Mouse (Mus musculus) heart, adult 18-20 months (tissue): ENCODE data around the gene BC029722. TPM values are rescaled to one million over a fixed set of nuclear protein-coding genes. Genes with fewer than 3 reads are reported as not detected.

Experiments used
- DNase-seq, 2 experiments: peaks; one replicate each; pipeline ENCODE4 v3.0.0; 2021 to 2022; ENCODE audit warnings: mixed read lengths in 1 of 2
- total RNA-seq, 2 experiments: library from RNA; stranded (reverse); gene quantifications; 2 replicates each; pipeline ENCODE4 v1.2.3; 2021

The BC029722 gene
- total RNA-seq, 2 experiments from 2014 or later = 31.4 to 34.4 TPM

GRCm38 (mm10) chr2:155818596-155819391 lies 432 bp downstream of the BC029722 start:
- peak; percentile 97 to 98 for DNase-seq

GRCm38 (mm10) chr2:155817301-155818245 lies 1.7 kb downstream of the BC029722 start:
- DNase-seq = peak; percentile 68 to 75

DNA sequence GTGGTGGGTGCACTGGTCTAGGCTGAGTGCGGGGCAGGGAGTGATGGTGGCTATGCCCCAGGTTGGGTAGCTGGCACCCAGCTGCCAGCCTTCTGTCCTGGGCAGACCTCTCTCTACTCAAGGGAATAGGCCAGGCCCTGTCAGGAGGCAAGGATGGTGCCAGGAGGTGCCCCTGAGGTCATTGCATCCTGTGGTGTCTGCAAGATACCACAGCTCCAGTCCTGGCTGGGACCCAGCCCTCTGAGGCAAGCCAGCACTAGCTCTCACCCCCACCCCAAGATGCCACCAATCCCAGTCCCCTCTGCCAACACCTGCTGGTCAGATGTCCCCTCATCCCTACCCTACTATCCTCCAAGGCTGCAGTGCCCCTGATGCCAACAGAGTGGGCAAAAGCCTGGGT lies 3.0 kb downstream of the BC029722 start:
- DNase-seq = no peak

- no peak for DNase-seq
Measured at GRCm38 (mm10) chr2:155814829-155815228, 4.4 kb downstream of the BC029722 start.

- DNase-seq = no peak
Measured at GRCm38 (mm10) chr2:155812637-155813036, 6.6 kb downstream of the BC029722 start.

GRCm38 (mm10) chr2:155811821-155812396 lies 7.3 kb downstream of the BC029722 start:
- DNase-seq = peak; percentile 70 to 89

- no peak for DNase-seq
Measured at GRCm38 (mm10) chr2:155809620-155810019, 9.6 kb downstream of the BC029722 start.

DNA sequence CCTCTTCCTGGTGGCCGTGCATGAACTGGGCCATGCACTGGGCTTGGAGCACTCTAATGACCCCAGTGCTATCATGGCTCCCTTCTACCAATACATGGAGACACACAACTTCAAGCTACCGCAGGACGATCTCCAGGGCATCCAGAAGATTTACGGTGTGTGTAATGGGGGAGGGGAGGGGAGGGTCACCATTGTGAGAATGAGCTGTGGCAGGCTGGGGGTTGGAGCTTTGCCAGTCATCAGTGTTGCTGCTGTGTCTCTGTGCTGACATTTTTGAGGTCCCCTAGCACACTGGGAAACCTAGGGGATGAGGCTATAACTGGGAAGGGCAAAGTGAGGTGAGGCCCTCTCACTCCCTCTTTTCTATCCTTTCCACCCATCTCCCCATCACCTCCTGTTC lies 11.8 kb downstream of the BC029722 start:
- DNase-seq = no peak

DNA sequence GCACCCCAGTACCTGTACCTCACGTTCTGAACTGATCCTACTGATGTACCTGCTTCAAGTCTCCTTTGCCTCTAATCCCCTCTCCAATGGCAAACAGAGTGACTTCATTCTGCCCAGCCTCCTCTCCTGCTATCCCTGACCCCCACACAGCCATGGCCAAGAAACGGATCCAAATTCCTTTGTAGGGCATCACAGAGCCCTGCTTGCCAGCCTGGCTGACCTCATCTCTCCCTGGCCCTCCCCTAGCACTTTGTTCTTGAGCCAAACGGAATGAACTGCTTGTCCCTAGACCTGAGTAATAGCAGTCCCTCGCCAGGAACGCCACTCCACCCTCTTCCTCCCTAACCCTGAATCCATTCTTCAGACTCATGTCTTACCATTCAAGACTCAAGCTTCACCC lies 12.7 kb downstream of the BC029722 start:
- peak; percentile 63 to 81 for DNase-seq

- DNase-seq = no peak
Measured at GRCm38 (mm10) chr2:155805925-155806255, 13.3 kb downstream of the BC029722 start.

DNA sequence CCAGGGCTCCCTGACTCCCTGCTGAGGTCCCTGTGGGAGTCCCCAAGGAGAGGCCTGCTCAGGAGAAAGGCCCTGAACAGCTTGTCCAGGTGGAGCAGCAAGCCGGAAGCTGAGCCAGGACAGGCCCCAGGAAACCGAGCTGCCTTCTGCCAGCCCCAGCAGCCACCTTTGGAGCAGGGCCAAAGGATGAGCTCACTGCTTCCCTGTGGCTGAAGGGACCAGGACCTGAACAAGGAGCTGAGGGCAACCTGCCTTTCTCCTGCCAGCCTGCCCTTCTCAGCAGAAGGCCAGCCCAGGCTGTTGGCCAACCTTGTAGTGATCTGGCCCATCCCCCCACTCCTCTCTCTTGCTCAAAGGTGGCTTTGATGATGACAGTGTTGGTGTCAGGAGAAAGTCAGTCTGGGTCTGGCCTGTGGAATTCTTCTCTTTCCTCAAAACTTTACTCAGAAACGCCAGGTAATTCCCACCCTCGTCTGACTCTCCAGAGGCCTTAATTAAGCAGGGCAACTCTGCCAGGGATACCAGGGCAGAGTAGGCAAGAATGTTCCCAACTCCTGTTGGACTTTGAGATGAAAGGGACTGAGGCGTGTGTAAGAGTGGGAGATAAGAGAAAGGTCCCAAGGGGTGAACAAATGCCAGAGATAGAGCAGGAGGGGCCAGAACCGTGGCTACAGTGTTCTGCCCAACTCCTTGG lies 13.8 kb downstream of the BC029722 start:
- peak; percentile 57 to 67 for DNase-seq

- DNase-seq = no peak
Measured at GRCm38 (mm10) chr2:155804053-155804452, 15.2 kb downstream of the BC029722 start.

GRCm38 (mm10) chr2:155802761-155803160 lies 16.5 kb downstream of the BC029722 start:
- DNase-seq = no peak

- DNase-seq = no peak
Measured at GRCm38 (mm10) chr2:155798613-155799012, 20.6 kb downstream of the BC029722 start.

GRCm38 (mm10) chr2:155794674-155795445 lies 24.4 kb downstream of the BC029722 start:
- DNase-seq = no peak

DNA sequence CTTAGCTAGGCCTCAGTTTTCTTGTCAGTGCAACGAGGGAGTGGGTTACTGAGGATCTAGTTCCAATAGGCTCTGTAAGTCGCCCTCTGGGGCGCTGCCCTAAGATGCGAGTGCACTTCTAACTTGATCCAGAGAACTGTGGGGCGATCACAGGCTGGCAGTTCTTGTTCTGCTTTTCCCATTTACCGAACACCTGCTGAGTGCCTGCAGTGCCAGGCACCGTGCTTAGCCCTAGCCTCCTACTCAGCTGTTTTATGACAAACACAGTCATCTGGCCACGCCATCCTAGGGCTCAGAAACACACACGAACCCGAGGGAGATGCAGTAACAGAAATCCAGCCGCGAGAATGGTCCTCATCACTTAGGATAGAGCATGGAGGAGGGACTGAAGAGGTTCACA lies 26.3 kb downstream of the BC029722 start:
- no peak for DNase-seq

- no peak for DNase-seq
Measured at GRCm38 (mm10) chr2:155787949-155788931, 31.0 kb downstream of the BC029722 start.

GRCm38 (mm10) chr2:155786905-155787304 lies 32.3 kb downstream of the BC029722 start:
- DNase-seq = no peak

DNA sequence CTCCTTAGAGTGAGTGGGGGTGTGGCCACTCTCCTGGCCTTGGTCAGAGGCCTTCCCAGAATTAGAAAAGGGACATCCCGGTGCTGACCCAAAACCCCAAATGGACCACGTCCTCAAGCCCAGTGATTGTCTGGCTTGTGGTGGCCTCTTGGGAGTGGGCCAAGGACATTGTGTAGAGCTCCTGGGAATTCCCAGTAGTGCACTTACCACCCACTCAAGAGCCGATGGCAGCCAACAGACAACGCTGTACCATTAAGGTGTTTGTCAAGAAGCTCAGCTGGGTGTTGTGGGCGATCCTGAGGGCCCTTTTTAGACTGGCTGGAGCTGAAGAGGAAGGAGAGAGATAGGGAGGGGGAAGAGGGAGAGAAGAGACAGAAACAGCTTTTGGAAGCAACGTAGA lies 34.7 kb downstream of the BC029722 start:
- peak in 1 of 2 experiments; percentile 16 for DNase-seq

DNA sequence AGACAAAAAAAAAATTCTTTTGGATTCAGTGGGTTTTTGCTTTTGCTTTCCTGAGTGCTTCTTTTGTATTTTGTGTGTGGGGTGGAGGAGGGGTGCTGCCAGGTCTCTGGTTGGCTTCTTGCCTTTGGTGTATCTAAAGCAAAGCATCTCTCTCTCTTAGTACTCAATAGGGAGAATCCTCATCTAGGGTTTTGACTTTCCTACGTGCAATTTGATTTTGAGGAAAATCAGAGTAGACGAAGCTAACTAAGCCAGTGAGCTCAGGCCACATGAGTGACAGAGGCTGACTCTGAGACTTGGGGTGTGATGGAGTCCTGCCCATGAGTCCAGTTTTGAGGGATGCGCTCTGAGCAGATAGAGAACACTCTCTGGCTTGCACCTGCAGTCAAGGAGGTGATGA lies 39.7 kb downstream of the BC029722 start:
- DNase-seq = no peak
